Mouse (Mus musculus) megakaryocyte, embryonic 14.5 days (primary cell): ENCODE data around the gene Fam78a.

Source experiments
- FLI1 ChIP-seq: IDR thresholded peaks from 2 replicates; pipeline ENCODE4 v1.6.1; 2012; ENCODE audit warnings: low read length, inconsistent platforms, mixed read lengths
- GATA1 ChIP-seq: IDR thresholded peaks from 3 replicates; pipeline ENCODE4 v1.6.1; 2012; ENCODE audit warnings: mixed read lengths, low read length, inconsistent platforms, borderline replicate concordance

GRCm38 (mm10) chr2:32037279-32037858 is 47.3 kb downstream of the Fam78a start:
- TF ChIP-seq GATA1 (no peak), FLI1 (no peak)
